Mouse (Mus musculus) ES-E14 (cell line): ENCODE results near the gene Stam2.

Experiments used
- HCFC1 ChIP-seq: IDR thresholded peaks from 2 replicates; pipeline ENCODE4 v1.6.1; 2012; ENCODE audit warnings: low read length, inconsistent platforms, borderline replicate concordance; ENCODE audit not compliant: insufficient read depth
- MAFK ChIP-seq: IDR thresholded peaks from 2 replicates; pipeline ENCODE4 v1.6.1; 2014; ENCODE audit warnings: mild to moderate bottlenecking, low read depth, low read length, inconsistent platforms; ENCODE audit not compliant: insufficient read depth
- ZC3H11A ChIP-seq: IDR thresholded peaks from 2 replicates; pipeline ENCODE4 v1.6.1; 2012; ENCODE audit warnings: low read depth, mild to moderate bottlenecking, inconsistent platforms, low read length, borderline replicate concordance
- ZNF384 ChIP-seq: IDR thresholded peaks from 2 replicates; pipeline ENCODE4 v1.6.1; 2012; ENCODE audit warnings: low read depth, low read length, inconsistent platforms

- no peak for TF ChIP-seq HCFC1
- TF ChIP-seq ZNF384 = no peak
- TF ChIP-seq MAFK = no peak
- no peak for TF ChIP-seq ZC3H11A
These were observed 7.6 kb downstream of the Stam2 start for GRCm38 (mm10) chr2:52734504-52734903.
